Mouse (Mus musculus) heart, postnatal 10 days (tissue): ENCODE measurements around the gene Olfr1320. TPM values are rescaled to one million over a fixed set of nuclear protein-coding genes. Genes with fewer than 3 reads are reported as not detected.
"Not testable (repeated sequence)": the region's sequence is repeated elsewhere in the genome, so short reads cannot be mapped to it uniquely, and the experiment has no call there.

Experiments used
- DNase-seq, 2 experiments: peaks; one replicate each; pipeline ENCODE4 v3.0.0; 2021
- intact Hi-C: fragments of 180-260 bp; cut with DNase I; formaldehyde crosslinking; loops from one replicate; pipeline ENCODE4 v1.15.1; 2025
- total RNA-seq, 2 experiments: library from RNA; stranded (reverse); gene quantifications; 2 replicates each; pipeline ENCODE4 v1.2.3; 2021

The Olfr1320 gene
- not detected for total RNA-seq

- intact Hi-C loops: no loop called here
- DNase-seq: no peak
These were observed at the start of gene Olfr1320 for GRCm38 (mm10) chrX:49672033-49672432. Gene Olfr1320 (plus strand): TSS chrX:49672333.

- intact Hi-C loops: no loop called here
These were observed 44.6 kb upstream of the Olfr1320 start for GRCm38 (mm10) chrX:49627566-49627965.

GRCm38 (mm10) chrX:49631195-49631594 is 40.9 kb upstream of the Olfr1320 start:
- intact Hi-C loops: no loop called here
- no peak for DNase-seq

More at GRCm38 (mm10) chrX:49627566-49627965, 44.6 kb upstream of the Olfr1320 start:
- DNase-seq: no peak

GRCm38 (mm10) chrX:49660781-49661180 is 11.4 kb upstream of the Olfr1320 start:
- DNase-seq: peak in 1 of 2 experiments; percentile 3
- intact Hi-C loops: not testable (repeated sequence)

Other genes with a start within 250 kb of the Olfr1320 start
- gene Arhgap36, start 208.4 kb upstream of the Olfr1320 start, total RNA-seq: 1 to 10 TPM in 1 of 2 experiments, under 1 TPM in 1; 0.79 to 1.9 TPM
- gene Olfr1321, start 62.7 kb downstream of the Olfr1320 start, total RNA-seq: not detected
- gene Igsf1, start 125.4 kb downstream of the Olfr1320 start, total RNA-seq: 1 to 10 TPM; 7.2 to 9.4 TPM
- gene Olfr1322, start 219.2 kb downstream of the Olfr1320 start, total RNA-seq: not detected